Mouse (Mus musculus) liver, embryonic 12.5 days (tissue): ENCODE results near the gene Tyw5. TPM values are rescaled to one million over a fixed set of nuclear protein-coding genes. Genes with fewer than 3 reads are reported as not detected.

Experiments used
- ATAC-seq: fragments of 200-750 bp; cut with Nextera tagmentation; 2 replicates; pipeline ENCODE4 v1.8.0; 2017; ENCODE audit warnings: moderate number of reproducible peaks, mild to moderate bottlenecking, moderate library complexity
- H3K27ac ChIP-seq: fragments of 300-500 bp; sonication (generic); 2 replicates; pipeline ENCODE4 v1.5.1; 2016; ENCODE audit warnings: mild to moderate bottlenecking
- H3K27me3 ChIP-seq: fragments of 300-500 bp; sonication (generic); replicated peaks from 2 replicates; pipeline ENCODE4 v1.6.1; 2016; ENCODE audit warnings: mild to moderate bottlenecking, moderate library complexity
- H3K36me3 ChIP-seq: fragments of 300-500 bp; sonication (generic); 2 replicates; pipeline ENCODE4 v1.6.1; 2016; ENCODE audit warnings: mild to moderate bottlenecking, moderate library complexity
- H3K4me1 ChIP-seq: fragments of 300-500 bp; sonication (generic); 2 replicates; pipeline ENCODE4 v1.6.1; 2016
- H3K4me2 ChIP-seq: fragments of 300-500 bp; sonication (generic); 2 replicates; pipeline ENCODE4 v1.6.1; 2016; ENCODE audit warnings: mild to moderate bottlenecking, moderate library complexity
- H3K4me3 ChIP-seq: fragments of 300-500 bp; sonication (generic); 2 replicates; pipeline ENCODE4 v1.5.1; 2016; ENCODE audit warnings: mild to moderate bottlenecking, moderate library complexity
- H3K9ac ChIP-seq: fragments of 300-500 bp; sonication (generic); 2 replicates; pipeline ENCODE4 v1.6.1; 2016; ENCODE audit warnings: mild to moderate bottlenecking, moderate library complexity
- H3K9me3 ChIP-seq: fragments of 300-500 bp; sonication (generic); replicated peaks from 2 replicates; pipeline ENCODE4 v1.6.1; 2016; ENCODE audit warnings: mild to moderate bottlenecking, moderate library complexity
- WGBS: fragments of 180-500 bp; shearing (Covaris S2); methylation state at CpG from one replicate; pipeline ENCODE4 v1.1.7; 2016; ENCODE audit not compliant: insufficient replicate concordance; 5-methylcytosine and 5-hydroxymethylcytosine counted together
- polyA plus RNA-seq: library from polyadenylated mRNA; unstranded; fragments of >200 nt; fragmentation: Nextera tagmentation; extraction: Ambion mirVana; gene quantifications from 2 replicates; pipeline ENCODE4 v1.2.1, GENCODE M21; 2016

The Tyw5 gene
- polyA plus RNA-seq, 1 experiment from 2014 or later = 21.3 TPM

DNA sequence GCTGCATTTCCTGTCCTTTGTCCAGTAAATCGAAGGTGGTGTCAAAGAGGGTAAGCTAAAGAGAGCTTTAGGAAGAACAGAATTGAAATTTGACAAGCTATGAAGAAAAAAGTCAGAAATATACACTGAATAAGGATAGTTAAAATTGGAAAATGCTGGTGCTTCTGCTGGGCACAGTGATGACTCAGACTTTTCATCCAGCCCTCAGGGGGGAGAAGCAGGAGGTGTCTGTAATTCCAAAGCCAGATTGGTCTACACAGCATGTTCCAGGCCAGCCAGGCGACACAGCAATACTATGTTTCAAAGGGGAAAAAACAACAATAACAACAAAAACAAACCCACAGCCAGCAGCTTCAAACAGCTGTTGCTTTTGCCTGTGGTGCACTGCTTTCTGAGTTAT is 6.5 kb upstream of the Tyw5 start:
- Histone ChIP-seq H3K36me3 (peaks cover 60% of the 10 kb centered on the region), H3K4me1 (peaks cover 9% of the 10 kb centered on the region), H3K4me2 (no peak overlapping the region), H3K27ac (no peak overlapping the region), H3K4me3 (no peak overlapping the region), H3K9ac (no peak overlapping the region), H3K27me3 (no peaks in the 10 kb centered on the region), H3K9me3 (no peaks in the 10 kb centered on the region)
- ATAC-seq = no peak
- WGBS = 66% methylated on average over 2 of the region's 2 CpGs

DNA sequence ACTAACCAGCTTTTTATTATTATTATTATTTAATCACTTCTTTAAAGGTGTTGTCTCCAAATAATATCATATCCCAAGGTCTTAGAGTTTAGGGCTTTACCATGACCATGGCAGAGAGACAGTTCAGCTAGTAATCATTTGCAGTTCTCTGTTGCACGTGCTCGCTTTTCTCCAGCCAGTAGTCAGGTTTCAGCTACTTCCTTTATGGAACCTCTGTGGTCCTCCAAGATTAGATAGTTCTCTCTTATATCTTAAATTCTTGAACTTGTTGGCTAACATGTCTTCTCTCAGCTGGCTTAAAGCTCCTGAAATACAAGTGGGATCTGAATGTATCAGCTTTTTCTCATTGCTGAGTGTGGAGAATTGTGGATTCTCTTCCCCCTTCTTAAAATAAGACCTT is 2.1 kb upstream of the Tyw5 start:
- no peak for ATAC-seq
- Histone ChIP-seq H3K27me3 (no peaks in the 10 kb centered on the region), H3K9ac (no peak overlapping the region), H3K9me3 (no peaks in the 10 kb centered on the region), H3K4me3 (no peak overlapping the region), H3K36me3 (peaks cover 40% of the 10 kb centered on the region), H3K4me2 (peak overlapping the region; percentile 82; the same call in 1 of the 2 replicates), H3K4me1 (peaks cover 33% of the 10 kb centered on the region), H3K27ac (no peak overlapping the region)
- 66% methylated on average over 2 of the region's 2 CpGs for WGBS

DNA sequence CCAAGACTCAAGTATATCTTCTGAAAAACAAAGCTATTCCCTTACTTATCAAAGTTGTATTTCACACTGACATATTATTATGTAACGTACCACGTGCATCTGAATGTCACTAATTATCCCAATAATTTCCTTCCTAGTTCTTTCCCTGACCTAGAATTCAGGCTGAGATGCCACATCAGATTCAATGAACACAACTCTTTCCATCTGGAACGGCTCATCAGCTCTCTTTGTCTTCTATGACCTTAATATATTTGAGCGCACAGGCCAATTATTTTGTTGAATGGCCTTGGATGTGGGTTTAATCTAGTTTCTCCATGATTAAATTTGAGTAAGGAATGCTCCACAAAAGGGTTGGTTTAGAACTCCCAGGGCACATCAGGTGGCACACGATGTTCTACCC is 4.8 kb downstream of the Tyw5 start:
- ATAC-seq = no peak

GRCm38 (mm10) chr1:57400877-57401276 is 6.0 kb downstream of the Tyw5 start:
- H3K9me3 ChIP-seq = no peaks in the 10 kb centered on the region
- H3K36me3 ChIP-seq = peaks cover 45% of the 10 kb centered on the region
- no peaks in the 10 kb centered on the region for H3K27me3 ChIP-seq
- peaks cover 11% of the 10 kb centered on the region for H3K4me1 ChIP-seq
- H3K4me3 ChIP-seq = no peak overlapping the region
- WGBS = 83% methylated on average over 2 of the region's 2 CpGs
- H3K4me2 ChIP-seq = no peak overlapping the region
- no peak for ATAC-seq
- no peak overlapping the region for H3K27ac ChIP-seq
- no peak overlapping the region for H3K9ac ChIP-seq

More for the DNA sequence above, 4.8 kb downstream of the Tyw5 start:
- H3K9me3 ChIP-seq = no peaks in the 10 kb centered on the region
- H3K27ac ChIP-seq = no peak overlapping the region
- no peak overlapping the region for H3K4me3 ChIP-seq
- H3K27me3 ChIP-seq = no peaks in the 10 kb centered on the region
- peaks cover 12% of the 10 kb centered on the region for H3K4me1 ChIP-seq
- peaks cover 36% of the 10 kb centered on the region for H3K36me3 ChIP-seq
- H3K9ac ChIP-seq = no peak overlapping the region
- 81% methylated on average over 5 of the region's 5 CpGs for WGBS
- H3K4me2 ChIP-seq = no peak overlapping the region

DNA sequence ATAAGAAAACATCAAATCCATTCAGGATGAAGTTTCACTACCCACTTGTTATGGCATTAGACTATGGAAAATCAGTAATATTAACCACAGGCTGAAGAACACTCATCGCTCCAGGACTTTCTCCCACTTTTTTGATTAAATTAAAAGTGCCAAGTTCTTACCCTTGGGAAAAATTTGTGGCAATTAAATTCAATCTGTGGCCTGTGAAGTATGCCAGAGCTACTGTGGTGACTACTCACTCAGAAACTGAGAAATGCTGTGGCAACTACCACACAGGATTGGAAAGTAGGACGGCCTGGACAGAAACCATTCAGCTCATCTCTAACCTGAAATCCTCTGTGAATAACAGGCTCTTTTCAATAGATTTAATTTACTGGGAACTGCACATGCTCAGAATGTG is 6.6 kb downstream of the Tyw5 start:
- no peak overlapping the region for H3K27ac ChIP-seq
- peaks cover 48% of the 10 kb centered on the region for H3K36me3 ChIP-seq
- no peak overlapping the region for H3K9ac ChIP-seq
- no peaks in the 10 kb centered on the region for H3K27me3 ChIP-seq
- no peak overlapping the region for H3K4me3 ChIP-seq
- H3K4me1 ChIP-seq = peaks cover 5% of the 10 kb centered on the region; the same call in 1 of the 2 replicates
- no peak overlapping the region for H3K4me2 ChIP-seq
- 85% methylated on average over 2 of the region's 2 CpGs for WGBS
- no peak for ATAC-seq
- no peaks in the 10 kb centered on the region for H3K9me3 ChIP-seq

DNA sequence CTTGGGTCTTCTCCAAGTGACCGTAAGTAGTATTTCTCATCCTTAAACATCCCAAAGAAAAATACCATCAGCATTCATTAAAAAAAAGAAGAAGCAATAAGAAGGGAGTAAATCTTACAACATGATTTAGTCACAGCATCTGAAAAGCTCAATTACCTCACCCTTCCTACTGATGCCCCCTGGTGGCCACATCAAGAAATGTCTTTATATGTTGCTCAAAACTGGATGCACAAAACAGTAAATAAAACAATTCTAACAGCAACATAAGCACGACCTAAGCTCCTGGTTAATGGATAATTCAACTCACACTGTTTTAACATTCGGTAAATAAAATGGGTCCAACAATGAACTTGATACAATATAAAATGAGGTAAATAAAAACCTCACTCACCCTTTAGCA is 12.8 kb downstream of the Tyw5 start:
- 50% methylated on average over 3 of the region's 3 CpGs for WGBS
- Histone ChIP-seq H3K4me1 (no peaks in the 10 kb centered on the region), H3K9me3 (no peaks in the 10 kb centered on the region), H3K9ac (no peak overlapping the region), H3K27me3 (no peaks in the 10 kb centered on the region), H3K4me2 (no peak overlapping the region), H3K27ac (no peak overlapping the region), H3K4me3 (no peak overlapping the region), H3K36me3 (peaks cover 55% of the 10 kb centered on the region)
- no peak for ATAC-seq

DNA sequence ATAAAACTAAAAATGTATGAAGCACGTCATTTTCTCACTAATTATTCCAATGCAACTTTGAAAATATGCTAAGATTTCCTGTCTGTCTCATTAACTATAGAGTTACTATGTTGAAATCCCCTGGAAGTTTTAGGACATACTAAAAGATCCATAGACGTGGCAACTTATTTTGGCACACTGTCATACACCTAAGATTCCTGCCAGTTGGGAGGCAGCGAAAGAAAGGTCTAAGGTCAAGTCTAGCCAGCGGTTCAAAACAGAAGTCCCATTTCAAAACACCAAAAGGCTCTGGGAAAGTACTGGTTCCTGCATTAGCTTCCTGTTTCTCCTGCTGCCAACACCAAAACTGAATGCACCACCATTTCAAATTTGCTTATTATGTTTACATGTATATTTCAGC is 14.5 kb downstream of the Tyw5 start:
- no peak overlapping the region for H3K4me3 ChIP-seq
- 75% methylated on average over 4 of the region's 4 CpGs for WGBS
- H3K9ac ChIP-seq = no peak overlapping the region
- H3K27ac ChIP-seq = no peak overlapping the region
- no peak for ATAC-seq
- no peak overlapping the region for H3K4me2 ChIP-seq
- H3K27me3 ChIP-seq = no peaks in the 10 kb centered on the region
- no peaks in the 10 kb centered on the region for H3K9me3 ChIP-seq
- no peaks in the 10 kb centered on the region for H3K4me1 ChIP-seq
- peaks cover 55% of the 10 kb centered on the region for H3K36me3 ChIP-seq

DNA sequence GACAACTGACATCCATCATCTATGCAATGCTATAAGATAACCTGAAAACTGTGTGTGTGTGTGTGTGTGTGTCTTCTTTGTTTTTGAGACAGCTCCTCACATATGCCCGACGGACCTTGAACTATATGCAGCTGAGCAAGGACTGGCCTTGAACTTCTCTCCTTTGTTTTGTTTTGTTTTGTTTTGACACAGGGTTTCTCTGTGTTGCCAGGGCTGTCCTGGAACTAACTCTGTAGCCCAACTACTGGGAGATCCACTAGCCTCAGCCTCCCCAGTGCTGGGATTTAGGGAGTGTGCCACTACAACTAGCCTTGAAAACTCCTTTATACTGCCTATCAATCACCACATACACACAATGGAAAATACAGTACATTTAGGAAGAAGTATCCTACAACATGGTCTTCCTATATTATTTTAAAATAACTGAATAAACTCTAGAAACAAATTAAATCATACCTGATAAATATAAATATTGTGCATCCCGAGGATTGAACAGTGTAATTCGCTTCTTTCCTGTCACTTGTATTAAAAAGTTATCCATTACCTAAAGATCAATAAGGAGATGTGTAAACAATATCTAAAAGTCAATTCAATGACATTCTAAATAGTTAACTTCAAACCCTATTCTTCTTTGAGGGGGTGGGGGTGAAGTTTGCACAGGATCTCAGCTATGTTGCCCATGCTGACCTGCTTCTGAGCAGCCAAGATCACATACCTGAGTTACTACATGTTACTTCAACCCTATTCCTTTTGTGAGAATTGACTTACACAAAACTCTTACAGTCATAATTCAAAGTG is 15.7 kb downstream of the Tyw5 start:
- Histone ChIP-seq H3K9ac (no peak overlapping the region), H3K4me1 (no peaks in the 10 kb centered on the region), H3K36me3 (peaks cover 45% of the 10 kb centered on the region), H3K27me3 (no peaks in the 10 kb centered on the region), H3K27ac (no peak overlapping the region), H3K9me3 (no peaks in the 10 kb centered on the region), H3K4me2 (no peak overlapping the region), H3K4me3 (no peak overlapping the region)
- 81% methylated on average over 4 of the region's 4 CpGs for WGBS
- ATAC-seq = no peak

DNA sequence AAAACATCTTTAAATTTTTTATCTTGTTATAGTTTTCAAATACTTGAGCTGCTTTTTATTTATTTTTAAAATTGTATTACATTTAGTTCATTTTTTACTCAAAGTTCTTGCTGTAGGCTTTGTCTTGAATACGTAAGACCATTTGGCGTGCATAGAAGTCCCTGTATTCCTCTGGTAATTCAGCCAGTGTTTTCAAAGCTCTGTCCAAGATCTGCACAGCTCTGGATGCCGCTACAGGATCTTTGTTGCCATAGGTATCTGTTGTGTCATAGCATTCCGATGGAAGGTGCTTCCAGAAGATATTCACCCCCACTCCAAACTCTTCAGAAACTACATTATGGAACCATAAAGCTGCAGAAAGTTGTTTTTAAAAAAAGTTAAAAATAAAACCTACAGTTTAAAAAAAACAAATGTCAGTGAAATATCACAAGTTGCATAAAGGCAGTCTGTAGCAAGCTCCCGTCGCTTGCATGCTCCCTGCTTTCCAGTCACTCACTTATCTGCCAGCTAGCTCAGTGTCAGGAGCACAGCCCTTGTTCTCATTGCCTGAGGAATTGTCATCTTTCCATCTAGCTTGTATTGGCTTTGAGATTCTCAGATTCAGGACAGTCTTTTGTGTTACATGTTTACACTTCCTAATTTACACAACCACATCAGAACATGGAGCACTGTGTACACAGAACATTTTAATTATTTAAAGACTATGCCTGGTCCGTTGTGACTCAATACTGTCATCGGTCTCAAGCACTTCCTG is 18.3 kb downstream of the Tyw5 start:
- H3K27me3 ChIP-seq = no peaks in the 10 kb centered on the region
- no peak overlapping the region for H3K4me2 ChIP-seq
- no peaks in the 10 kb centered on the region for H3K4me1 ChIP-seq
- no peak overlapping the region for H3K4me3 ChIP-seq
- H3K27ac ChIP-seq = no peak overlapping the region
- no peak for ATAC-seq
- H3K9ac ChIP-seq = no peak overlapping the region
- WGBS = 82% methylated on average over 8 of the region's 8 CpGs
- H3K9me3 ChIP-seq = no peaks in the 10 kb centered on the region
- peaks cover 33% of the 10 kb centered on the region for H3K36me3 ChIP-seq

GRCm38 (mm10) chr1:57387876-57388275 is 19.0 kb downstream of the Tyw5 start:
- no peak overlapping the region for H3K4me2 ChIP-seq
- no peak for ATAC-seq
- no peak overlapping the region for H3K4me3 ChIP-seq
- 53% methylated on average over 2 of the region's 2 CpGs for WGBS
- H3K27me3 ChIP-seq = no peaks in the 10 kb centered on the region
- H3K27ac ChIP-seq = no peak overlapping the region
- H3K9me3 ChIP-seq = no peaks in the 10 kb centered on the region
- H3K9ac ChIP-seq = no peak overlapping the region
- no peaks in the 10 kb centered on the region for H3K4me1 ChIP-seq
- peaks cover 26% of the 10 kb centered on the region for H3K36me3 ChIP-seq

DNA sequence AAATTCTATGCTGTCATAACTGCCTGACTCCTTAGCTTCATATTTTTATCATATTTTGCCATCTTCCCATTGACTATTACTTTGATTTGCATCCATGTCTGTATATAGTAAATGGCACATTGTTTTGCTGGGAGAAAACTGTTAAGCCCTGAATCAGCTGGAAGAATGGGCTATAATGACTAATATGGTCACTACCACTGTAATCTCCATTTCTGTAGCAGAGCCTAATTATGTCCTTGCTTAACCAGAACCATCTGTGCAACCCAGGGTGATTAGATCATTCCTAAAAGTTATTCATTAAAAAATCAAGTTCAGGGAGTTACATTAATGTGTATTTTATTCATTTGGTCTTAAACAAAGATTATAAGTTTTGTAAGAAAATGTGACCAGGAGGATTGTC is 20.4 kb downstream of the Tyw5 start:
- H3K27me3 ChIP-seq = no peaks in the 10 kb centered on the region
- H3K4me2 ChIP-seq = no peak overlapping the region
- peaks cover 21% of the 10 kb centered on the region for H3K36me3 ChIP-seq
- no peak overlapping the region for H3K9ac ChIP-seq
- H3K27ac ChIP-seq = no peak overlapping the region
- no peaks in the 10 kb centered on the region for H3K4me1 ChIP-seq
- H3K4me3 ChIP-seq = no peak overlapping the region
- H3K9me3 ChIP-seq = no peaks in the 10 kb centered on the region
- ATAC-seq = no peak
